Mouse (Mus musculus) MEL (cell line): ENCODE data around the gene Neu1.

Source experiments
- CHD1 ChIP-seq: IDR thresholded peaks from 2 replicates; pipeline ENCODE4 v1.6.1; 2012; ENCODE audit warnings: low read depth, mild to moderate bottlenecking, inconsistent platforms, low read length, improper control_type of control experiment
- CHD2 ChIP-seq: IDR thresholded peaks from 2 replicates; pipeline ENCODE4 v1.6.1; 2011; ENCODE audit warnings: low read length, improper control_type of control experiment
- CTCF ChIP-seq, 3 experiments: IDR thresholded peaks in 2 of 3; conservative IDR thresholded peaks in 1 of 3; 2 replicates each; pipeline ENCODE4 v1.5.1; 2011 to 2012; ENCODE audit warnings: low read length in 3 of 3, low read depth in 2 of 3, mild to moderate bottlenecking in 2 of 3, improper control_type of control experiment in 1 of 3, inconsistent platforms in 1 of 3, mixed read lengths in 1 of 3, moderate library complexity in 1 of 3; ENCODE audit not compliant: control insufficient read depth in 1 of 3, insufficient read depth in 1 of 3, poor library complexity in 1 of 3, severe bottlenecking in 1 of 3
- EP300 ChIP-seq, 2 experiments: IDR thresholded peaks; 2 replicates each; pipeline ENCODE4 v1.6.1; 2011; ENCODE audit warnings: improper control_type of control experiment in 2 of 2, low read length in 2 of 2, low read depth in 1 of 2, mild to moderate bottlenecking in 1 of 2
- JUND ChIP-seq: IDR thresholded peaks from 2 replicates; pipeline ENCODE4 v1.6.1; 2011; ENCODE audit warnings: low read depth, mild to moderate bottlenecking, improper control_type of control experiment, low read length
- MAZ ChIP-seq: IDR thresholded peaks from 2 replicates; pipeline ENCODE4 v1.6.1; 2012; ENCODE audit warnings: low read depth, mild to moderate bottlenecking, inconsistent platforms, low read length, improper control_type of control experiment
- POLR2AphosphoS5 ChIP-seq: IDR thresholded peaks from 2 replicates; pipeline ENCODE4 v1.6.1; 2012; ENCODE audit warnings: low read depth, borderline replicate concordance, mild to moderate bottlenecking, inconsistent platforms, low read length, moderate library complexity, mixed read lengths

DNA sequence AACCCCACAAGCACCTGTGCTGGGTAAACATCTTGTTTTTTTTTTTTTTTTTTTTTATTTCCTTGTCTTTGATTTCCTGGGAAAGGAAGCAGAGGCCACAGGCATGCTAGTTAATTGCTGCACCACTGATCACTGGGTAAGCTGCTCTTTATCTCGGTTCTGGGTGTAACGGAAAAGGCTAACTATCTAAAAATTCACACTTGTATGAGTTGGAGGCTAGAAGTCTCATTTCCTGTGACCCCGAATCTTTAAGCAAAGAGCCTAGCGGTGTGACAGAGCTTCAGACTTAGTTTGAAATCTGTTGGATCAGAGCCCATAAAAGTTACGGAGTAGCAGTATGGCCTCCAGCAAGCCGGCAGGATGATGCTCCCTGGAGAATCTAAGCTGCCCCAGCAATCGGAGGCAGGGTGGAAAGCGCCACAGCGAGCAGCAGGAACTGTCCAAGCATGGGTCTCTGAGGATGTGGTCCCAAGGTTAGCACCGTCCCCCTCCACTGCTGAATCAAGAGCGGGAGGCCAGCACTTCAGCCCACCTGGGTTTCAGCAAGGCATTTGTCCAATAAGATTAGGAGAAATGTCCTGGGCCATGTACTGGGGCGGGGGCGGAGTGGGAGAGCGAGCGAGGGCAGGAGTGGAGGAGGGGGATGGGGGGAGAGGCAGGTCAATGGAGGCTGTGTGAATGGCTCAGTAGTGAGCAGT lies 10.4 kb downstream of the Neu1 start:
- TF ChIP-seq EP300 (IDR thresholded peaks at IDR 0.05; ENCODE audit: low read depth in 1 of 2, low read length in 2 of 2) (peak; percentile 72 to 88), CTCF (IDR thresholded peaks at IDR 0.05 in 2 of 3, conservative IDR thresholded peaks at IDR 0.05 in 1 of 3; ENCODE audit: control insufficient read depth in 1 of 3, insufficient read depth in 1 of 3, low read depth in 2 of 3, low read length in 3 of 3, poor library complexity in 1 of 3, severe bottlenecking in 1 of 3) (no peak), MAZ (no peak), CHD2 (no peak), CHD1 (no peak), JUND (0 out of 2 replicates have a peak, but pooled peaks have one; percentile 19), POLR2AphosphoS5 (no peak)
